Mouse (Mus musculus) midbrain, embryonic 14.5 days (tissue): ENCODE measurements around the gene Ppp1r16b. TPM values are rescaled to one million over a fixed set of nuclear protein-coding genes. Genes with fewer than 3 reads are reported as not detected.
A peak's percentile ranks its signal among the peaks of the same experiment; 100 is the strongest.

ENCODE experiments used
- ATAC-seq: fragments of 200-750 bp; cut with Nextera tagmentation; 2 replicates; pipeline ENCODE4 v1.8.0; 2017; ENCODE audit warnings: moderate number of reproducible peaks, moderate library complexity; ENCODE audit not compliant: low FRiP score, low TSS enrichment
- DNase-seq: peaks from one replicate; pipeline ENCODE4 v3.0.0-alpha.2; 2015
- H3K27ac ChIP-seq: fragments of 300-500 bp; sonication (generic); replicated peaks from 2 replicates; pipeline ENCODE4 v1.5.1; 2014; ENCODE audit warnings: mild to moderate bottlenecking, low read depth, low read length, moderate library complexity
- H3K27me3 ChIP-seq: fragments of 300-500 bp; sonication (generic); 2 replicates; pipeline ENCODE4 v1.6.1; 2014; ENCODE audit warnings: low read length, control low read depth, mixed read lengths; ENCODE audit not compliant: control insufficient read depth, insufficient read depth
- H3K36me3 ChIP-seq: fragments of 300-500 bp; sonication (generic); 2 replicates; pipeline ENCODE4 v1.6.1; 2014; ENCODE audit warnings: low read length, control low read depth; ENCODE audit not compliant: control insufficient read depth, insufficient read depth
- H3K4me1 ChIP-seq: fragments of 300-500 bp; sonication (generic); 2 replicates; pipeline ENCODE4 v1.6.1; 2014; ENCODE audit warnings: mild to moderate bottlenecking, antibody characterized with exemption, low read length, control low read depth; ENCODE audit not compliant: control insufficient read depth, insufficient read depth
- H3K4me2 ChIP-seq: fragments of 300-500 bp; sonication (generic); 2 replicates; pipeline ENCODE4 v1.6.1; 2014; ENCODE audit warnings: mild to moderate bottlenecking, low read length, moderate library complexity
- H3K4me3 ChIP-seq: fragments of 300-500 bp; sonication (generic); replicated peaks from 2 replicates; pipeline ENCODE4 v1.5.1; 2014; ENCODE audit warnings: low read depth, low read length
- H3K9ac ChIP-seq: fragments of 300-500 bp; sonication (generic); replicated peaks from 2 replicates; pipeline ENCODE4 v1.6.1; 2014; ENCODE audit warnings: mild to moderate bottlenecking, low read length, moderate library complexity
- H3K9me3 ChIP-seq: fragments of 300-500 bp; sonication (generic); 2 replicates; pipeline ENCODE4 v1.6.1; 2016; ENCODE audit warnings: low read length, control low read depth, mixed read lengths; ENCODE audit not compliant: control insufficient read depth
- WGBS: fragments of 180-500 bp; shearing (Covaris S2); extraction: QIAGEN DNeasy Blood & Tissue Kit; methylation state at CpG from one replicate; pipeline ENCODE4 v1.1.7; 2014; 5-methylcytosine and 5-hydroxymethylcytosine counted together
- polyA plus RNA-seq: library from polyadenylated mRNA; unstranded; fragments of >200 nt; fragmentation: Nextera tagmentation; extraction: Ambion mirVana; gene quantifications from 2 replicates; pipeline ENCODE4 v1.2.1, GENCODE M21; 2014

Gene Ppp1r16b
- polyA plus RNA-seq, 1 experiment from 2014 or later: 16.1 TPM

- ATAC-seq (no peak), DNase-seq (no peak)
- Histone ChIP-seq H3K4me3 (no peak overlapping the region), H3K9ac (no peak overlapping the region), H3K27me3 (no peaks in the 10 kb centered on the region), H3K4me2 (no peak overlapping the region), H3K9me3 (no peaks in the 10 kb centered on the region), H3K4me1 (peaks cover 4% of the 10 kb centered on the region; the same call in 1 of the 2 replicates), H3K27ac (no peak overlapping the region), H3K36me3 (no peaks in the 10 kb centered on the region)
- WGBS: 91% methylated on average over 12 of the region's 12 CpGs
Observed at GRCm38 (mm10) chr2:158718816-158719549, 53.8 kb downstream of the Ppp1r16b start.

DNA sequence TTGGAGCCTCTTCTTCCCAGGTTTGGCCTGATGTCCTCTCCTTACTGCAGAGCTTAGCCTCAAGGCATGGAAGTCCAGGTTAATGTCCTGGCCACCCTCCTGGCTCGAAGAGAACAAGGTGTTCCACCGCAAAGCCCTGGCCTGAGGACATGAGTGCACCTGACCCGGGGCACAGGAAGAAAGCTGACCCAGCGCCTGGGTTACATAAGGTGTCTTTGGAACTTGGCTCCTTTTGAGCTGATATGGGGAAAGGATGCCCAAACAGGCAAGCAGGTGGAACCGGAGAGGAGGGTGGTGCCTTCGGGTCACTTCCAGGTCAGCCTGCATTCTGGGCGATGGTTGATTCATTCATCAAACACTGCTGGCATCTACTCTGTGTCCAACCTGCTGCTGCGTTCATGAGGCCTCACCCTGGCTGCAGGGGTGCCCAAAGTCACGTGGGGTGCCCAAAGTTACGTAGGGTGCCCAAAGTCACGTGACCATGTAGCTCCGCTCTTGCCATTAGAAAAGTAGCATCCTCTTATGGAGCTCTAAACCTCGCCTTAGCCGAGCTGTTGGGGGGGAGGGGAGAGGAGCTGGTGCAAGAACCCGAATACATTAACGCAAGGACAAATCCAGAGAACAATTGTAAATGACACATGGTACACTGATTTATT is 55.6 kb downstream of the Ppp1r16b start:
- WGBS: 74% methylated on average over 16 of the region's 16 CpGs
- H3K9me3 ChIP-seq: no peaks in the 10 kb centered on the region
- H3K27me3 ChIP-seq: no peaks in the 10 kb centered on the region
- no peak overlapping the region for H3K27ac ChIP-seq
- H3K4me3 ChIP-seq: no peak overlapping the region
- no peak overlapping the region for H3K4me2 ChIP-seq
- peaks cover 4% of the 10 kb centered on the region; the same call in 1 of the 2 replicates for H3K4me1 ChIP-seq
- no peak overlapping the region for H3K9ac ChIP-seq
- DNase-seq: no peak
- H3K36me3 ChIP-seq: no peaks in the 10 kb centered on the region
- ATAC-seq: no peak

GRCm38 (mm10) chr2:158721481-158721880 is 56.3 kb downstream of the Ppp1r16b start:
- H3K9me3 ChIP-seq: no peaks in the 10 kb centered on the region
- no peaks in the 10 kb centered on the region for H3K27me3 ChIP-seq
- H3K4me1 ChIP-seq: peaks cover 4% of the 10 kb centered on the region; the same call in 1 of the 2 replicates
- H3K4me2 ChIP-seq: no peak overlapping the region
- H3K36me3 ChIP-seq: no peaks in the 10 kb centered on the region
- no peak for DNase-seq
- H3K4me3 ChIP-seq: no peak overlapping the region
- no peak overlapping the region for H3K9ac ChIP-seq
- no peak overlapping the region for H3K27ac ChIP-seq
- ATAC-seq: no peak
- WGBS: 42% methylated on average over 3 of the region's 3 CpGs

DNA sequence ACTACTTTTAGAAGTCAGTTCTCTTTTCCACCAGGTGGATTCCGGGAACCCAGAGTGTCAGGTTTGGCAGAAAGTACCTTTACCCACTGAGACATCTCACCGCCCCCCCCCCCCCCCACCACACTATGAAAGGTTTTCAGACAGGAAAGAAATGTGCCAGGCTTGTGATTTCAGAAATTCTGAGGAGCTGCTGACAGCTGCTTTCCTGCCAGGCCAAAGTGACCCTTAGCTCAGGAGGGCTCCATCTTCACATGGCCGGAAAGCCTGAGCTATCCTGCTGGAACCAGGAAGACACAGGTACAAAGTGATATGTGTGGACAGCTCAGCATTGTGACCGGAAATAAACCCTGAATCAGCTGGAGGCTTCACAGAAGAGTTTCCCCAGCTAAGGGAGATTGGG is 56.9 kb downstream of the Ppp1r16b start:
- no peaks in the 10 kb centered on the region for H3K9me3 ChIP-seq
- H3K36me3 ChIP-seq: no peaks in the 10 kb centered on the region
- no peak overlapping the region for H3K4me2 ChIP-seq
- H3K4me3 ChIP-seq: no peak overlapping the region
- no peak overlapping the region for H3K27ac ChIP-seq
- H3K27me3 ChIP-seq: no peaks in the 10 kb centered on the region
- peaks cover 4% of the 10 kb centered on the region; the same call in 1 of the 2 replicates for H3K4me1 ChIP-seq
- ATAC-seq (no peak), DNase-seq (no peak)
- no peak overlapping the region for H3K9ac ChIP-seq
- 94% methylated on average over 4 of the region's 4 CpGs for WGBS

GRCm38 (mm10) chr2:158722991-158723551 is 57.9 kb downstream of the Ppp1r16b start:
- WGBS: 65% methylated on average over 6 of the region's 6 CpGs

GRCm38 (mm10) chr2:158723806-158724205 is 58.6 kb downstream of the Ppp1r16b start:
- Histone ChIP-seq H3K9ac (no peak overlapping the region), H3K36me3 (no peaks in the 10 kb centered on the region)
- 51% methylated on average over 6 of the region's 6 CpGs for WGBS

More at GRCm38 (mm10) chr2:158722991-158723551, 57.9 kb downstream of the Ppp1r16b start:
- no peaks in the 10 kb centered on the region for H3K9me3 ChIP-seq
- 0 out of 2 replicates have a peak overlapping the region, but pooled peaks have one; percentile 33 for H3K27ac ChIP-seq
- no peak overlapping the region for H3K4me2 ChIP-seq
- H3K4me1 ChIP-seq: peaks cover 4% of the 10 kb centered on the region; the same call in 1 of the 2 replicates
- no peak for DNase-seq
- no peak overlapping the region for H3K4me3 ChIP-seq
- no peaks in the 10 kb centered on the region for H3K27me3 ChIP-seq
- ATAC-seq: no peak
- H3K36me3 ChIP-seq: no peaks in the 10 kb centered on the region
- H3K9ac ChIP-seq: no peak overlapping the region

GRCm38 (mm10) chr2:158726252-158726651 is 61.1 kb downstream of the Ppp1r16b start:
- Histone ChIP-seq H3K36me3 (no peaks in the 10 kb centered on the region), H3K9me3 (no peaks in the 10 kb centered on the region), H3K9ac (no peak overlapping the region), H3K4me3 (no peak overlapping the region), H3K27me3 (no peaks in the 10 kb centered on the region), H3K27ac (no peak overlapping the region), H3K4me1 (peaks cover 2% of the 10 kb centered on the region; the same call in 1 of the 2 replicates), H3K4me2 (no peak overlapping the region)
- DNase-seq (no peak), ATAC-seq (no peak)
- WGBS: 72% methylated on average over 6 of the region's 6 CpGs

More at GRCm38 (mm10) chr2:158723806-158724205, 58.6 kb downstream of the Ppp1r16b start:
- Histone ChIP-seq H3K4me1 (peaks cover 4% of the 10 kb centered on the region; the same call in 1 of the 2 replicates), H3K9me3 (no peaks in the 10 kb centered on the region), H3K4me2 (no peak overlapping the region), H3K27ac (no peak overlapping the region), H3K27me3 (no peaks in the 10 kb centered on the region), H3K4me3 (no peak overlapping the region)
- no peak for DNase-seq
- ATAC-seq: no peak

GRCm38 (mm10) chr2:158728061-158728815 is 63.0 kb downstream of the Ppp1r16b start:
- WGBS: 49% methylated on average over 7 of the region's 7 CpGs
- Histone ChIP-seq H3K4me3 (no peak overlapping the region), H3K4me1 (no peaks in the 10 kb centered on the region), H3K27ac (no peak overlapping the region), H3K4me2 (no peak overlapping the region), H3K9me3 (no peaks in the 10 kb centered on the region), H3K36me3 (no peaks in the 10 kb centered on the region), H3K27me3 (no peaks in the 10 kb centered on the region), H3K9ac (no peak overlapping the region)
- DNase-seq (no peak), ATAC-seq (no peak)
